Mouse (Mus musculus): ENCODE measurements at regions not wholly inside any gene's neighbourhood (a gene's known extent, or its start where the extent isn't known, plus 50 kb on each side); places are given as distances from the start of the nearest gene placed in this dataset.

- DNase-seq, result no peak
These were observed 547.9 kb upstream of the Lrrc6 start for GRCm38 (mm10) chr15:67048621-67049020.

- no peak for DNase-seq
These were observed 547.4 kb upstream of the Lrrc6 start for GRCm38 (mm10) chr15:67048148-67048547.

GRCm38 (mm10) chr15:67045920-67046804 lies 545.5 kb upstream of the Lrrc6 start:
- no peak for DNase-seq

GRCm38 (mm10) chr15:67045329-67045728 lies 544.6 kb upstream of the Lrrc6 start:
- no peak for DNase-seq

- no peak for DNase-seq
These were observed 544.1 kb upstream of the Lrrc6 start for GRCm38 (mm10) chr15:67044806-67045205.

- no peak for DNase-seq
These were observed 541.4 kb upstream of the Lrrc6 start for GRCm38 (mm10) chr15:67042131-67042530.

- DNase-seq, result no peak
These were observed 539.5 kb upstream of the Lrrc6 start for GRCm38 (mm10) chr15:67040229-67040628.

- DNase-seq, result peak; percentile 77
These were observed 538.8 kb upstream of the Lrrc6 start for GRCm38 (mm10) chr15:67039421-67039907.

GRCm38 (mm10) chr15:67037647-67038046 lies 536.9 kb upstream of the Lrrc6 start:
- no peak for DNase-seq

- no peak for DNase-seq
These were observed 535.6 kb upstream of the Lrrc6 start for GRCm38 (mm10) chr15:67036341-67036740.

- DNase-seq, result no peak
These were observed 533.2 kb upstream of the Lrrc6 start for GRCm38 (mm10) chr15:67033936-67034335.

GRCm38 (mm10) chr15:67031866-67032526 lies 531.3 kb upstream of the Lrrc6 start:
- no peak for DNase-seq

GRCm38 (mm10) chr15:67030975-67031374 lies 530.3 kb upstream of the Lrrc6 start:
- no peak for DNase-seq

GRCm38 (mm10) chr15:67028161-67028560 lies 527.5 kb upstream of the Lrrc6 start:
- DNase-seq, result no peak

- no peak for DNase-seq
These were observed 527.0 kb upstream of the Lrrc6 start for GRCm38 (mm10) chr15:67027751-67028150.

- DNase-seq, result no peak
These were observed 525.0 kb upstream of the Lrrc6 start for GRCm38 (mm10) chr15:67025746-67026145.

- no peak for DNase-seq
These were observed 523.7 kb upstream of the Lrrc6 start for GRCm38 (mm10) chr15:67024386-67024785.

- no peak for DNase-seq
These were observed 522.4 kb upstream of the Lrrc6 start for GRCm38 (mm10) chr15:67023081-67023480.

- no peak for DNase-seq
These were observed 520.7 kb upstream of the Lrrc6 start for GRCm38 (mm10) chr15:67021391-67021790.

- no peak for DNase-seq
These were observed 519.2 kb upstream of the Lrrc6 start for GRCm38 (mm10) chr15:67019891-67020290.

- DNase-seq, result no peak
These were observed 518.5 kb upstream of the Lrrc6 start for GRCm38 (mm10) chr15:67019194-67019661.

Measured in adrenal gland, adult 8-10 months (tissue).